Mouse (Mus musculus) left cerebral cortex, adult 8-10 months (tissue): ENCODE results near the gene Tsc1. TPM values are rescaled to one million over a fixed set of nuclear protein-coding genes. Genes with fewer than 3 reads are reported as not detected.

Experiments
- DNase-seq, 2 experiments: peaks; one replicate each; pipeline ENCODE4 v3.0.0; 2022; ENCODE audit warnings: low spot score in 2 of 2
- total RNA-seq, 4 experiments: library from RNA; stranded (reverse); gene quantifications; 2 replicates each; pipeline ENCODE4 v1.2.4; 2022

Gene Tsc1
- total RNA-seq: 10 to 100 TPM; 54.1 to 61.6 (median 57.4) TPM

GRCm38 (mm10) chr2:28640461-28641424, at the start of gene Tsc1:
Gene Tsc1, plus strand, starts transcription at chr2:28641228.
- peak; percentile 93 to 94 for DNase-seq

GRCm38 (mm10) chr2:28591479-28591878, 49.5 kb upstream of the Tsc1 start:
- no peak for DNase-seq

DNA sequence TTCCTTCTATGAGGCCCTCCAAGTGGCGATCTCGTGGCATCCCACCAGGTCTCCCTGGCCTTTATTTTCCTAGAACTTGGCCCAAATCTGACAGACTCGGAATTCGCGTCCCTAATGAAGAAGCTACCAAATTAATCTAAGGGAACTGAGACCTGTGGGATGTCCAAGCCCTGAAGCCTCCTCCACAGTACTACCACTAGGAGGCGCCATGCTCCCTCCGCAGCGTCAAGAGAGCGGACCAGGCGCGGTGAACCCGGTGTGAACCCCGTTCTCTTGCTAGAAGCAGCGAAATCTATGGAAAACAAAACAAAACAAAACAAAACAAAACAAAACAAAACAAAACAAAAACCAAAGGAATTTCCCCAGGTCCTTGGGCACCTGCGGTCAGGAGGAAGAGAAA, 48.2 kb upstream of the Tsc1 start:
- DNase-seq: no peak

GRCm38 (mm10) chr2:28596021-28596420, 45.0 kb upstream of the Tsc1 start:
- no peak for DNase-seq

- no peak for DNase-seq
Measured at GRCm38 (mm10) chr2:28596998-28597397, 44.0 kb upstream of the Tsc1 start.

- no peak for DNase-seq
Measured at GRCm38 (mm10) chr2:28597733-28598547, 43.1 kb upstream of the Tsc1 start.

GRCm38 (mm10) chr2:28598692-28599568, 42.1 kb upstream of the Tsc1 start:
- DNase-seq: no peak

DNA sequence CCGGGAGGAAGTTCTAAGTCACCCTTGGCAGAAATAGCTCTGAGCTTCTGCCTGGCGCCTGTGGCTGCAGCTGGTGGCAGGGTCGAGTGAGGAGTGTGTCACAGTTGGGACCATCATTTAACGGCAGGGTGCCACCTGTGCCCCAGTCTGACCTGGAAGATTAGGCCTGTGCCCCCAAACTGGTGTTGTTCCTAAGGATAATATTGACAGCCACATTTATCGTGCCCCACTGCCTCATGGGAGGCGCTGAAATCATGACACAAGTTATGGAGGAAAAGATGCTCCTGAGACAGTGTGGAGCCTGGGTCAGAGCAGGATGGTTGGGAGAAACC, 41.5 kb upstream of the Tsc1 start:
- DNase-seq: no peak

DNA sequence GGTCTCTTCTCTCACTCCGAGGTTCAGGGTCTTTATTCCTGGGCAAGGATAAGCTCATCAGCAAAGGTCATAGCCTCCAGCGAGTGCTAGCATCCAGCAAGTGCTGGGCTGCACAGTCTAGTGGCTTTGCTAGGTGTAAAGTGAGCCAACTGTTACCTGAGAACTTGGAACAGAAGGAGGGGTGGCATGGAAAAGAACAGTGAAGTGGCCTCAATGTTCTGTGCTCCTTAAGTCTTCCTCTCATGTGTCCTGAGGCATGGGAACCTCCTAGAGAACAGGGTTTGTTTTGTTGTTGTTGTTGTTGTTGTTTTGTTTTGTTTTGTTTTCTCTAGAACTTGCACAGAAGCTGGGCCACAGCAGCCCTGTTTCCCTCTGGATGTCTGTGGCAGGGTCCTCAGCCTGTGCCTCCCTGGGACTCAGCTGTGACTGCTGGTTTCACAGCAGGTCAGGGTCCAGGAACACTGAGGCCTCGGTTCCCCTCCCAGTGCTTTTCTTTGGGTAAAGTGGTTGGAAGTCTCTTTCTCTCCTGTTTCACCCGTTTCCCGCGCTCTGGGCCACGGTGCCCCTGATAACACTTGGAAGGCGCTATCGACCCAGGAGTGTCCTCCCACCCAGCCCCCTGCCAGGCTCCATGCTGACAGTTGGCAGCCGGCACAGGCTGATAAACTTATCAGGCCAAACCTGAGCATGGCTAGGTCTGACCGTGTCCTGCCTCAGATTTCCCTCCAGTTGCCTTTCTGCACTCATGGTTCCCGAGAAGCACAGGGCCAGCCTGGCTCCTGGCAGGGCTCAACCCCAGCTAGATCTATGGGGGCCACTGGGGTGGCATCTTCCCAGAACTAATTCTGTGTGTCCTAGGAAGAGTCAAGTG, 39.1 kb upstream of the Tsc1 start:
- no peak for DNase-seq

DNA sequence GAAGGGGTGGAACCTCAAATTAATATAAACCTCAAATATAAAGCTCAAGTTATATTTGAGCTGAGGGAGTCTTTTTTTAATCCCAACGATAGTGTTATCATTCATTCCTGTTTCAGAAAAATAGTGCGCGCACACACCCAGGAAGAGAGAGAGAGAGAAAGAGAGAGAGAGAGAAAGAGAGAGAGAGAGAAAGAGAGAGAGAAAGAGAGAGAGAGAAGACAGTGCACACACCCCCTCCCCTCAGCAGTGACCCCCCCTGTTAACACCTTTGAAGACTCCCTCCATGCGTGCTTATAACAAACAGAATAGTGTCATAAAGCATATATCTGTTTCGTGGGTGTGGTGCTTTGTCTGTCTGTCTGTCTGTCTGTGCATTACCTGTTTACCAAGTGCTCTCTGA, 37.5 kb upstream of the Tsc1 start:
- no peak for DNase-seq

- DNase-seq: no peak
Measured at GRCm38 (mm10) chr2:28605789-28606541, 35.1 kb upstream of the Tsc1 start.

- no peak for DNase-seq
Measured at GRCm38 (mm10) chr2:28606601-28607340, 34.3 kb upstream of the Tsc1 start.

DNA sequence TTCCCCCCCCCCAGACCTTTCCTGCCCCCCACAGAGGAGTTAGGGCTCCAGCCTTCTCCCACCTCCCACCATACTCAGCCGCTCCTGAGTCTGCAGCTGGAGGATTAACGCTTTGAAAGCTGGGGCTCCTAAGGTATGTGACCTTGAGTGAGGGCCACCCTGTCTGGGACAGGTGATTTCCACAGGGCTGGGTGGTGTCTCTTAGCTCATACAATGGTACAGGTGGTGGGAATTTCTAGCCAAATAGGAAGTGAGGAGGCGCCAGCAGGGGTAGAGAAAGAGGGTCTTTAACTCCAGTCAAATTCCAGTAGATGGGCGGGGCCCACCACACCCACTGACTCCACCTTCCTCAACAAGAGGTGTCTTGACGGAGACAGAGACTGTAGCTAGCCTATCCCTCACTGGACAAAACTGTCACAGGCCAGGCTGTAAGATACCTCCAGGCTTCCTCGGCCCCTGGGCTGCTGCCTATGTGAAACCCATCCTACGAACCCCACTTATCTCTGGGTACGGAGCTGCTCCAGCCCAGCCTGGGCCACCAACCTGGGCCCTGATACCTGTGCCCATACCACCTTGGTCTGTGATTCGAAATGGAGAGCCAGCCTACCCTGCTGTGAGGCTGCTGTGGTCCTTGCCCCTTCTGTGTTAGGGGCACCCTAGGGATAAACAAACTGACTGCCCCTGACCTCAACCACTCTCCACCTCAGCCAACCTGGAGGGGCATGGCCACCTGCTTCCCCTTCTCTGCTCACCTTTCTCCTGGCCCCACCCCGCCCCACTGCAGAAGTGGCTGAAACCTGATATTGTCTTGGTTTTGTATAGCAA, 33.5 kb upstream of the Tsc1 start:
- no peak for DNase-seq

GRCm38 (mm10) chr2:28609851-28610250, 31.2 kb upstream of the Tsc1 start:
- DNase-seq: no peak

DNA sequence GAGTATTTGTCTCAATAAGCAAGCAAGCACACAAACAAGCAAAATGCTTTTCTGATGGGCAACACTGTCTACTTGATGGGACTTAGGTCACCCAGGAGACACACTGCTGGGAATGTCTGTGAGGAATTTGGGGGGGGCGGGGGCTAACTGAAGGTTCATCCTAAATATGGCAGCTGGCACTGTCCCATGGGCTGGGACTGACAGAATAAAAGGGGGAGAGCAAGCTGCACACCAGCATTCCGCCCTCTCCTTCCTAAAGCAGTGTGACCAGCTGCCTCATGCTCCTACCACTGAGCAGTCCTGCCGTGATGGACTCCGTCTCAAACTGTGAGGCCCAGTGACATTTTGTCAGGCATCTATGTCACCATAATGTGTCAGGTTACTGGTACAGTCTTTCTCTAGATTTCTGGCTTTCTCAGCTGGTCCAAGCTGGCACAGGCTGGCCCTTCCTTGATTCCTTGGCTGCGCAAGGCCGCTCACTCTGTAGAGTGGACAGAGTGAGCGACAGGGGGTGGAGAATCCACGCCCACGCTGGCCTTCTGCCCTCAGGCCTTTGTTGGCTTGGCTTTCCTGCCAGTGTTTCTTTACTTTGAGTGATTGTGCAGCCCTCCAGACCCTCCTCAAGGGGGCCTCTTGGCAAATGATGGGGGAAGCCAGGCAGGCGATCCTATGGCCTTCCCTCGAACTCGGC, 30.2 kb upstream of the Tsc1 start:
- no peak for DNase-seq

- DNase-seq: no peak
Measured at GRCm38 (mm10) chr2:28611407-28611787, 29.6 kb upstream of the Tsc1 start.

- no peak for DNase-seq
Measured at GRCm38 (mm10) chr2:28612436-28613063, 28.5 kb upstream of the Tsc1 start.
